Mouse (Mus musculus) neural tube, embryonic 14.5 days (tissue): ENCODE data around the gene Top1. TPM values are rescaled to one million over a fixed set of nuclear protein-coding genes. Genes with fewer than 3 reads are reported as not detected.

Experiments
- ATAC-seq: fragments of 200-750 bp; cut with Nextera tagmentation; 2 replicates; pipeline ENCODE4 v1.8.0; 2017; ENCODE audit warnings: low read depth, mild to moderate bottlenecking, moderate TSS enrichment, moderate library complexity
- H3K27ac ChIP-seq: fragments of 300-500 bp; sonication (generic); 2 replicates; pipeline ENCODE4 v1.5.1; 2014; ENCODE audit warnings: low read depth, mild to moderate bottlenecking, control low read depth, low read length, moderate library complexity, mixed read lengths
- H3K27me3 ChIP-seq: fragments of 300-500 bp; sonication (generic); 2 replicates; pipeline ENCODE4 v1.6.1; 2014; ENCODE audit warnings: low read length; ENCODE audit not compliant: control insufficient read depth, insufficient read depth
- H3K36me3 ChIP-seq: fragments of 300-500 bp; sonication (generic); 2 replicates; pipeline ENCODE4 v1.6.1; 2014; ENCODE audit warnings: low read length, mixed read lengths; ENCODE audit not compliant: control insufficient read depth, insufficient read depth
- H3K4me1 ChIP-seq: fragments of 300-500 bp; sonication (generic); 2 replicates; pipeline ENCODE4 v1.6.1; 2014; ENCODE audit warnings: low read length; ENCODE audit not compliant: control insufficient read depth, insufficient read depth
- H3K4me2 ChIP-seq: fragments of 300-500 bp; sonication (generic); 2 replicates; pipeline ENCODE4 v1.6.1; 2014; ENCODE audit warnings: mild to moderate bottlenecking, low read depth, low read length, control low read depth
- H3K4me3 ChIP-seq: fragments of 300-500 bp; sonication (generic); 2 replicates; pipeline ENCODE4 v1.5.1; 2014; ENCODE audit warnings: low read depth, low read length, control low read depth, mixed read lengths
- H3K9ac ChIP-seq: fragments of 300-500 bp; sonication (generic); replicated peaks from 2 replicates; pipeline ENCODE4 v1.6.1; 2014; ENCODE audit warnings: low read depth, mild to moderate bottlenecking, control low read depth, low read length, mixed read lengths
- H3K9me3 ChIP-seq: fragments of 300-500 bp; sonication (generic); 2 replicates; pipeline ENCODE4 v1.6.1; 2016; ENCODE audit warnings: low read length; ENCODE audit not compliant: control insufficient read depth
- WGBS: fragments of 180-500 bp; shearing (Covaris S2); extraction: QIAGEN DNeasy Blood & Tissue Kit; methylation state at CpG from one replicate; pipeline ENCODE4 v1.1.7; 2014; 5-methylcytosine and 5-hydroxymethylcytosine counted together
- polyA plus RNA-seq: library from polyadenylated mRNA; unstranded; fragments of >200 nt; fragmentation: Nextera tagmentation; extraction: Ambion mirVana; gene quantifications from 2 replicates; pipeline ENCODE4 v1.2.1, GENCODE M21; 2014

Gene Top1
- polyA plus RNA-seq, result 80.3 and 83.5 TPM in 2 replicates

DNA sequence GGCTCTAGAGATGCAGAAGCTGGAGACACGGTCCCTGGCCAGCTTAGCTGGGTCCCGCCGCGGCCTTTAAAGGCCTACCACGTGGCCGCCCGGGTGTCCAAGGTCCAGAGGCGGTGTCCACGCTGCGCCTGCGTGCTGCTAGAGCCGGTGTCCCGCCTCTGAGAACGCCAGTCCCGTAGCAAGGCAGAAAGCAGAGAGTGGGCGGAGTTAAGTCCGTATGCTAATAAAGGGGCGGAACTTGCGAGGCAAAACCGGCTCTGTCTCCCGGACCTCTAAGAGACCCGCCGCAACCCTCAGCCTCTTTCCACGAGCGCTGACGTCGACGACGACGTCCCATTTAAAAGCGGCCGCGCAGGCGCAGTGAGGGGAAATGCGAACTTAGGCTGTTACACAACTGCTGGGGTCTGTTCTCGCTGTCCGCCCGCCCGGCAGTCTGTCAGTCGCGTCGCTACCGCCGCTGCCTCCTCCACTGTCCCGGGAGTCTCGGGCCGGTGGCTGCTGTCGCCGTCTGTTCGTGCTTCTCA, at the start of gene Top1:
Top1 (plus strand) TSS at position 275 of the 524 bp plus-strand sequence.
- Histone ChIP-seq H3K9me3 (no peaks in the 10 kb centered on the region), H3K36me3 (no peaks in the 10 kb centered on the region), H3K27me3 (no peaks in the 10 kb centered on the region), H3K4me2 (peak within 1 kb of the TSS; percentile 66), H3K9ac (peak within 1 kb of the TSS; percentile 100), H3K4me3 (peak within 1 kb of the TSS; percentile 99), H3K4me1 (peaks cover 21% of the 10 kb centered on the region), H3K27ac (peak within 1 kb of the TSS; percentile 100)
- under 1% methylated on average over 50 of the region's 50 CpGs for WGBS
- peak; percentile 97 for ATAC-seq

GRCm38 (mm10) chr2:160597582-160598281, 48.0 kb upstream of the Top1 start:
- Histone ChIP-seq H3K4me3 (no peak overlapping the region), H3K4me1 (no peaks in the 10 kb centered on the region), H3K4me2 (no peak overlapping the region), H3K27ac (no peak overlapping the region), H3K9me3 (no peaks in the 10 kb centered on the region), H3K27me3 (no peaks in the 10 kb centered on the region), H3K36me3 (no peaks in the 10 kb centered on the region), H3K9ac (no peak overlapping the region)
- WGBS, result 35% methylated on average over 12 of the region's 12 CpGs
- ATAC-seq, result peak; percentile 80

GRCm38 (mm10) chr2:160601805-160602204, 43.9 kb upstream of the Top1 start:
- H3K4me1 ChIP-seq, result no peaks in the 10 kb centered on the region
- 100% methylated on average over 1 of the region's 1 CpGs for WGBS
- H3K4me3 ChIP-seq, result no peak overlapping the region
- H3K9ac ChIP-seq, result no peak overlapping the region
- no peak overlapping the region for H3K4me2 ChIP-seq
- no peaks in the 10 kb centered on the region for H3K27me3 ChIP-seq
- ATAC-seq, result no peak
- H3K9me3 ChIP-seq, result no peaks in the 10 kb centered on the region
- no peaks in the 10 kb centered on the region for H3K36me3 ChIP-seq
- no peak overlapping the region for H3K27ac ChIP-seq

DNA sequence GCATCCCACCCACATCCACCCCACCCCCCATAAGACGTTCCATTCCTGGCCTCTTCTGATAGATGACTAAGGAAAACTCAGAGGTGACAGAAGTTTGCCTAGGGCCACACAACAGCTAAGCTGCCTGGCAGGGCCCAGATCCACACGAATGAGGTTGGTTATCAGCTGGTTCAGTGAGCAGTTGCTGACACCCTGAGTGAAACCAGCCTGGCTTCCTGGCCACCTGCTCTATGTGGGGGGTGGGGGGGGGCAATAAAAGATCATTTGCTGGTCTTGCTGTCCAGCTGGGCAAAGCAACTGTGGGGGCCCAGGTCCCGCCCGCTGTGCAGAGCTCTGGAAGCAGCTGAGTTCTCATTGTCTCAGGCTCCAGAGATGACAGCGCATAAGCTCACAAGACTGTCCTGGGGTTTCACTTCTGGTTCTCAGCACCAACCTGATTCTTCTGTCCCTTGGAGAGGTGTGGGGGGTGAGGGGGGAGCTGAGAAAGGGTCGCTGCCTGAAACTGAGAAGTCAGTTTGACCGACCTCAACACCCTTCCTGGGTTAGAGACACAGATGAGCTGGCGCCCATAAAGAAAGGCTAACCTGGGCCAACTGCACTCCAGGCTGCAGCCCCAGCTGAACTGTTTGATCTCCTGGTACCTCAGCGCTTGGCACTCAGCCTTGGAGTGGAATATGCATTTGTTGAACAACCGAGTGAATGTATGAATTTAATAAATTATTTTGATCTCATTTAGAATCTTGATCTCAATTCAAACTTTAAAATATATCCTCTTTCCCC, 42.3 kb upstream of the Top1 start:
- Histone ChIP-seq H3K4me3 (no peak overlapping the region), H3K4me2 (no peak overlapping the region), H3K27me3 (no peaks in the 10 kb centered on the region), H3K4me1 (no peaks in the 10 kb centered on the region), H3K36me3 (no peaks in the 10 kb centered on the region), H3K9ac (no peak overlapping the region), H3K27ac (no peak overlapping the region), H3K9me3 (no peaks in the 10 kb centered on the region)
- ATAC-seq, result no peak
- WGBS, result 61% methylated on average over 10 of the region's 10 CpGs

- Histone ChIP-seq H3K9ac (no peak overlapping the region), H3K36me3 (no peaks in the 10 kb centered on the region), H3K4me2 (no peak overlapping the region), H3K9me3 (no peaks in the 10 kb centered on the region), H3K27me3 (no peaks in the 10 kb centered on the region), H3K4me3 (no peak overlapping the region), H3K4me1 (no peaks in the 10 kb centered on the region), H3K27ac (no peak overlapping the region)
- WGBS, result 58% methylated on average over 2 of the region's 2 CpGs
- peak; percentile 79 for ATAC-seq
Observed at GRCm38 (mm10) chr2:160610012-160610411, 35.7 kb upstream of the Top1 start.

DNA sequence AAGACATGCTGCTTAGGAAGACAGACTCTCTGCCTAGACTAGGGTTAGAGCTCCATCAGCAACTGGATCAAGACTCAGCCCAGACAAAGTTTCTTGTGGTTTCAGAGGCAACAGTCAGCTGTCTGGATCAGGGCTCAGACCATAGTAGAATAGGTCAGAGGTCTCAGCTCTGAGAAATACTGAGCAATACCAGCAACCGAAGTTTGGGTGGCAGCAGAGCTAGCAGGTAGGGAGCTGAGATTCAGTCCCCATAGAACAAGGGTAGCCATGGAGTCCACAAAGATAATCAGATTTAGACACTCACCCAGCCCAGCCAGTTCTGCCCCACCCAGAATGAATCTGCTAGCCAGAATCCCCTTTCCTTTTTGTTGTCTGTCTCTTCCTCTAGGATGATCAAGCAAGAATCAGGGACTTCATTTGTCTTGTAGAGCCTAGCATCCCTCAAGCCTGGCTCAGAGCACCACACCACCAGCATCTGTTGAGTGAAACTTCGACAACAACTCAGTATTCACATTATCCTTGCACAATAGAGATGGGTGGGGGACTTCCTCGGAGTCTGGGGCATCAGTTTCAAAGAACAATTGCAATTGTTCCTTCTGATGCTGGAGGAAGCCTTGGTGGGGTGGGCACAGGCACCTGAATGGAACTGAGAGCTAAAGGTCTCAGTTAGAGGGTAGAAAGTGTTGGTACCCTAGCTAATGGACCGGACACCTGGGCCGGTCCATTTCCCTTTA, 32.3 kb upstream of the Top1 start:
- Histone ChIP-seq H3K4me1 (no peaks in the 10 kb centered on the region), H3K4me2 (no peak overlapping the region), H3K4me3 (no peak overlapping the region), H3K9ac (no peak overlapping the region), H3K36me3 (no peaks in the 10 kb centered on the region), H3K27ac (no peak overlapping the region), H3K27me3 (no peaks in the 10 kb centered on the region), H3K9me3 (no peaks in the 10 kb centered on the region)
- no peak for ATAC-seq
- 82% methylated on average over 5 of the region's 5 CpGs for WGBS

GRCm38 (mm10) chr2:160617741-160618140, 27.9 kb upstream of the Top1 start:
- no peak overlapping the region for H3K4me3 ChIP-seq
- no peak for ATAC-seq
- H3K36me3 ChIP-seq, result no peaks in the 10 kb centered on the region
- 0 out of 2 replicates have a peak, but pooled peaks cover 2% of the 10 kb centered on the region for H3K4me1 ChIP-seq
- no peak overlapping the region for H3K4me2 ChIP-seq
- no peaks in the 10 kb centered on the region for H3K9me3 ChIP-seq
- H3K27ac ChIP-seq, result no peak overlapping the region
- WGBS, result 93% methylated on average over 6 of the region's 6 CpGs
- H3K9ac ChIP-seq, result no peak overlapping the region
- H3K27me3 ChIP-seq, result no peaks in the 10 kb centered on the region

DNA sequence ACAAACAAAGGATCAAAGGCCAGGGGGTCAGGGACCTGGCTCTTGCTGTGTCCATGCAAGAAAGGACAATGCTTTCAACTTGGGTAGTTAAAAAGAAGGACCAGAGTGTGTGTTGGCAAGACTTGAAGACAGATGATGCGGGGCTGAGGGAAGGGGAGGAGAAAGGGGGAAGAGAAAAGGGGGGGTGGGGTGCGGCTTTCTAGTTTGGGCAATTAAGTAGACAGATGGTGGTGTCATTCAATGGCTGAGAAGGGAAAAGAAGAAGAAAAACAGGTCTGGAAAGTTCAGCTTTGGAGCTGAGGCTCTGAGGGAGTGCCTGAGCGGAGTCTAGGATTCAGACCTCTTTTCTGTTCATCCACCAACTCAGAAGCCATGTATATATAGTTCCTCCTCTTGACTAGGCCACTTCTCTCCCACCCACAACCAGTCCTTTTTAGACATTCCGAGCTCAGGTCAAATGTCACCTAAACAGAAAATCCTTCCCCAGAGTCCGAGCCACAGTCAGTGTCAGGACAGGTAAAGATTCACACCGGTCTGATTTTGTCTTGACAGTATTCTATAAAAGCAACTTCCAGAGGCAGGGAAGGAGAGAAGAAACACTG, 27.0 kb upstream of the Top1 start:
- Histone ChIP-seq H3K9ac (no peak overlapping the region), H3K4me2 (no peak overlapping the region), H3K27me3 (no peaks in the 10 kb centered on the region), H3K36me3 (no peaks in the 10 kb centered on the region), H3K27ac (no peak overlapping the region), H3K9me3 (no peaks in the 10 kb centered on the region), H3K4me3 (no peak overlapping the region), H3K4me1 (0 out of 2 replicates have a peak, but pooled peaks cover 2% of the 10 kb centered on the region)
- WGBS, result 43% methylated on average over 6 of the region's 6 CpGs
- no peak for ATAC-seq
